ENCODE assay signal across 8 mouse cellular contexts in genomic region chr9:65551035-65551434, GRCm38 (mm10). TPM values are rescaled to one million over a fixed set of nuclear protein-coding genes. Genes with fewer than 3 reads are reported as not detected.
DNase-seq lines count a peak whose midpoint lies in the region; ATAC-seq and TF ChIP-seq lines count a peak whose summit lies in the region.

No protein-coding gene starts in this region.

- TF ChIP-seq CTCF in lung, adult 2 months (IDR thresholded peaks at IDR 0.05; ENCODE audit: insufficient read depth, low read length): no peak
- no peak for TF ChIP-seq CTCF in small intestine, adult 2 months (IDR thresholded peaks at IDR 0.05; ENCODE audit: extremely low read depth, insufficient read length, insufficient replicate concordance, low read depth, low read length)

- H3K9me3 ChIP-seq in intestine, embryonic 16.5 days (ENCODE audit: control insufficient read depth, low read length): no peaks in the 10 kb centered on the region

- intact Hi-C loops in gastrocnemius, postnatal 14 days (cut with DNase I; ENCODE audit: low total_unique reads): no loop called here
- intact Hi-C loops in left cerebral cortex, postnatal 36 days (cut with DNase I): no loop called here

- no peaks in the 10 kb centered on the region for H3K27me3 ChIP-seq in intestine, embryonic 16.5 days (replicated peaks; ENCODE audit: control insufficient read depth, insufficient read depth, low read length)
- no peaks in the 10 kb centered on the region for H3K27me3 ChIP-seq in small intestine, adult 2 months (ENCODE audit: control insufficient read depth, insufficient read depth, low read length)

- no peak overlapping the region for H3K4me3 ChIP-seq in intestine, embryonic 16.5 days (ENCODE audit: low read length)
- no peak overlapping the region for H3K4me3 ChIP-seq in lung, adult 2 months (replicated peaks; ENCODE audit: extremely low read depth, low read depth, low read length)
- no peak overlapping the region for H3K4me3 ChIP-seq in small intestine, adult 2 months (ENCODE audit: low read depth, low read length)

- peak; percentile 82 for ATAC-seq in intestine, embryonic 16.5 days

- no peak overlapping the region for H3K4me2 ChIP-seq in intestine, embryonic 16.5 days (ENCODE audit: low read depth, low read length)

- H3K9ac ChIP-seq in intestine, embryonic 16.5 days (ENCODE audit: low read depth, low read length): no peak overlapping the region

- peaks cover 30% of the 10 kb centered on the region for H3K4me1 ChIP-seq in intestine, embryonic 16.5 days (ENCODE audit: control insufficient read depth, insufficient read depth, low read length)
- peaks cover 7% of the 10 kb centered on the region for H3K4me1 ChIP-seq in lung, adult 2 months (ENCODE audit: control insufficient read depth, insufficient read depth, low read length)
- peaks cover 9% of the 10 kb centered on the region for H3K4me1 ChIP-seq in small intestine, adult 2 months (ENCODE audit: control insufficient read depth, insufficient read depth, insufficient read length, low read length)

- no peak for TF ChIP-seq POLR2A in lung, adult 2 months (IDR thresholded peaks at IDR 0.05; ENCODE audit: borderline replicate concordance, extremely low read depth, low read depth, low read length)
- no peak for TF ChIP-seq POLR2A in small intestine, adult 2 months (IDR thresholded peaks at IDR 0.05; ENCODE audit: low read depth, low read length)

- no peaks in the 10 kb centered on the region for H3K36me3 ChIP-seq in intestine, embryonic 16.5 days (ENCODE audit: control insufficient read depth, insufficient read depth, low read length)
- H3K36me3 ChIP-seq in small intestine, adult 2 months (ENCODE audit: control insufficient read depth, insufficient read depth, low read length): peaks cover under 1% of the 10 kb centered on the region; the same call in 1 of the 2 replicates

- DNase-seq in CD4-positive helper T cell, adult 2 months (ENCODE audit: low read depth, low spot score): peak; percentile 89
- DNase-seq in adrenal gland, adult (ENCODE audit: inconsistent age in 2 of 2, low spot score in 1 of 2): peak; percentile 77 to 89
- DNase-seq in gastrocnemius, postnatal 14 days: peak; percentile 87
- DNase-seq in lung, adult 2 months: peak; percentile 35
- no peak for DNase-seq in left cerebral cortex, postnatal 36 days (ENCODE audit: low spot score in 2 of 2)
- no peak for DNase-seq in frontal cortex, postnatal 36 days (ENCODE audit: low spot score in 2 of 2)

- H3K27ac ChIP-seq in intestine, embryonic 16.5 days (ENCODE audit: low read length): peak overlapping the region; percentile 90
- peak overlapping the region; percentile 89 for H3K27ac ChIP-seq in small intestine, adult 2 months (ENCODE audit: insufficient read depth, low read depth, low read length)

- 19% methylated on average over 5 of the region's 5 CpGs for WGBS in intestine, embryonic 16.5 days
- WGBS in lung, adult 2 months: 24% methylated on average over 5 of the region's 5 CpGs
- WGBS in small intestine, adult 2 months: 53% methylated on average over 5 of the region's 5 CpGs

RNA-seq across cellular contexts. Expression of gene Plekho2, which starts 28.8 kb away (rescaled TPM):
- total RNA-seq in gastrocnemius, postnatal 14 days (2021): 10 to 100 TPM in 1 of 2 experiments, 1 to 10 TPM in 1; 8.3 to 10.7 TPM
- 11.3 and 11.9 TPM in 2 replicates for polyA plus RNA-seq in intestine, embryonic 16.5 days (2015; fragmentation: Nextera tagmentation; extraction: Ambion mirVana)
- 31.6 and 36.7 TPM in 2 replicates for polyA plus RNA-seq in lung, adult 2 months (2012; rRNA removed)
- 6.3 and 9.7 TPM in 2 replicates for polyA plus RNA-seq in small intestine, adult 2 months (2012; rRNA removed)
- 10 to 100 TPM; 13.2 to 17.6 TPM for total RNA-seq in left cerebral cortex, postnatal 36 days (2021)

RNA-seq across cellular contexts. Expression of gene Ankdd1a, which starts 31.0 kb away (rescaled TPM):
- total RNA-seq in gastrocnemius, postnatal 14 days (2021): not detected
- polyA plus RNA-seq in intestine, embryonic 16.5 days (2015; fragmentation: Nextera tagmentation; extraction: Ambion mirVana): not detected in 2 replicates
- polyA plus RNA-seq in lung, adult 2 months (2012; rRNA removed): 0.17 and 0.59 TPM in 2 replicates
- polyA plus RNA-seq in small intestine, adult 2 months (2012; rRNA removed): not detected in 2 replicates
- 1 to 10 TPM; 3.1 to 3.4 TPM for total RNA-seq in left cerebral cortex, postnatal 36 days (2021)

RNA-seq across cellular contexts. Expression of gene Pif1, which starts 35.9 kb away (rescaled TPM):
- total RNA-seq in gastrocnemius, postnatal 14 days (2021): under 1 TPM; 0.44 to 0.57 TPM
- polyA plus RNA-seq in intestine, embryonic 16.5 days (2015; fragmentation: Nextera tagmentation; extraction: Ambion mirVana): 7.6 and 9.0 TPM in 2 replicates
- polyA plus RNA-seq in lung, adult 2 months (2012; rRNA removed): 0.36 and 1.0 TPM in 2 replicates
- polyA plus RNA-seq in small intestine, adult 2 months (2012; rRNA removed): 3.8 and 5.0 TPM in 2 replicates
- total RNA-seq in left cerebral cortex, postnatal 36 days (2021): under 1 TPM; 0.39 to 0.50 TPM

Comparison
In these comparisons a context has a peak if more than half of its experiments do, and no peak if none do; other contexts are left out.
1. DNase-seq: peak in CD4-positive helper T cell, adult 2 months (single experiment), adrenal gland, adult (2 of 2), gastrocnemius, postnatal 14 days (single experiment) and lung, adult 2 months (single experiment); none in left cerebral cortex, postnatal 36 days (0 of 2) and frontal cortex, postnatal 36 days (0 of 2).